Mouse (Mus musculus): ENCODE data around the gene Sema5b.

Gene Sema5b

DNA sequence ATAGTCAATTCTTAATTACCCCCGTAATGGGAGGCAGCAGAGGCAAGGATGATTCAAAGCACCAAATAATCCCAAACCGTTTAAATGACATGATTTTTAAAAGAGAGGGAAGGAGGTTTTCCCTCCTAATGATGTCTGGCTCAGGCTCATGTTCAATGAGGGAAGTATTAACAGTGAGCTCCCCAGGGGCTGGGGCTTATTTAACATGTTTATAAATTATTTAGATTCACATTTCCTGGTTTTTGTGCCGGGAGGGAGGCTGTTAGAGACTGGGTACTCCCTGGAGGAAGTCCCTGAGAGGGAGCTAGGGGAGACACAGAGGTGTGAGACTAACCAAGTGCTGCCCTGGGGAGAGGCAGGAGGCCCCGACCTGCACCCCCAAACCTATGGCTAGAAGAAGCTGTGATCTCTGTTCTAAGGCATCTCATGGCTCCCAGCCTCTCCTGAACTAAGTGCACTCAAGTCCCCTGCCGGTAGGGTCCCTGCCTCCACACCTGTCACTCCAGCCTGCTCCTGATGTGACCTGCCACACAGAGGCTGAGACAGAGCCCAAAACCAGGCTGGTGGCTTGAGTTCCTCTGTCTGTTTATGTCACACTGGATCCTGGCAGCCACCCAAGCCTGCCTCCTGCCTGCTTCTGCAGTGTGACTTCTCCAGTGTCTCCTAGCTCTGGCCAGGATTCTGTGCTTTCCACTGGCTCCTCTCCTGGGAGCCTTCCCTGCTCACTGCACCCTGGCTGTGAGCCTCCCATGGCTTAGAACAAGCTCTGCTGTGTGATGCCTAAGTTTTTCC lies 51.5 kb downstream of the Sema5b start:
- no peak for DNase-seq (ENCODE audit: low read depth, low spot score)

DNA sequence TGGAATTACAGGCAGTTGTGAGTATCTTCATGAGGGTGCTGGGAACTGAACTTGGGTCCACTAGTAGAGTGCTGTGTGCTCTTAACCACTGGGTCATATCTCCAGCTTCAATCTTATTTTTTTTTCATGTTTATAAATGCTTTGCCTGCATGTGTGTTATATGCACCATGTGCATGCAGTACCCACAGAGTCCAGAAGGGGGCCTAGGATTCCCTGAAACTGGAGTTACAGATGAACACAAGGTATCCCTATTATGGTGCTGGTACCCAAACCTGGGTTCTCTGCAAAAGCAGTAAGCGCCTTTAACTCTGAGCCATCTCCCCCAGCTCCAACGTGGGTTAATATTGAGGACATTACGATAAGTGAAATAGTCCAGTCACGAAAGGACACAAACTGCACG lies 52.5 kb downstream of the Sema5b start:
- no peak for DNase-seq (ENCODE audit: low read depth, low spot score)

DNA sequence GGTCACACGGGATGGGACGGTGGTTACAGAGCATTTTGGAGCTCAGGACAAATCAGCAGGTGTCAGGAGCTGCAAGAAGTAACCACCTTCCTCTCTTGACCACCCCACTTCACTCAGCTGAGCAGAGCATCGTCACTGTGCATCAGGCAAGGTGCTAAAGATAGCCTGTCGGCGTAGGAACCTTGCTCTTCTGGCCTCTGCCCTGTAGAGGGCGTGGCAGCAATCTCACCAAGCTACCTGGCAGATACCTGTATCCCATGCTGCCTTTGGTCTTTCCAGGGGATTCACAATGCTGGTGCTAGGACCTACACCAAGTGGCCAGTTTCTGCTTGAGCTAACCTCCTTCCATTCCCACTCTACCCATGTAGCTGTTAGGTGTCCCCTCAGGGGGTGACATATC lies 55.3 kb downstream of the Sema5b start:
- no peak for DNase-seq (ENCODE audit: low read depth, low spot score)

DNA sequence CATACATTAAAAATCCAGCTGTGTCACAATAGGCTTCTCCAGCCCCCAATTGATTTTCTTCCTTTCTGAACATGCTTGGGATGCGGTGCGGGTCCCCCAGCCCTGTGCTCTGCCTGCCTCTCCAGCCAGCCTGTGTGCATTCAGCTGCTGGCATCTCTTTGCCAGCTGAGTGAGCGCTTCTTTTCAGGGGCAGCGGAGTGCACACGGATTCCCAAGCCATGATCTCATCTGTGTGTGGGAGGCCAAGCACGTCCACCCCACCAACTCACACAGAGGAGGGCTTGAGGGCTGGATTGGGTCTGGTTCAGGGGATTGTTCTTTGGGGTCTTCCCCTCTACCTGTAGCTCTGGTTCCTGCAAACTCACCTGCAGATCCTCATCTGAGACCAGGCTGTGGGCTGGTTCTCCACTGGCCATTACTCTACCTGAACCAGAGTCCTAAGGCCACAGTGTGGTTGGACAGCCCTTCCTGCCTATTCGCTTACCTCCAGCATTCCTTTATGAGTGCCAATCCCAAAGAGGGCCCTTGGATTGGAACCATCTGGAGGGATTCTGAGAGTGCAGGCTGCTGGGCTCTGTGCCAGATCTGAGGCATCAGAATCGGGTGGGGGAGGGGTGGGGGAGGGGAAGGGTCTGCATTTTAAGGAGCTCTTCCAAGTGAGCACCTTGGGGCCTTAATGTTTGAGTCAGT lies 55.9 kb downstream of the Sema5b start:
- DNase-seq (ENCODE audit: low read depth, low spot score): no peak

DNA sequence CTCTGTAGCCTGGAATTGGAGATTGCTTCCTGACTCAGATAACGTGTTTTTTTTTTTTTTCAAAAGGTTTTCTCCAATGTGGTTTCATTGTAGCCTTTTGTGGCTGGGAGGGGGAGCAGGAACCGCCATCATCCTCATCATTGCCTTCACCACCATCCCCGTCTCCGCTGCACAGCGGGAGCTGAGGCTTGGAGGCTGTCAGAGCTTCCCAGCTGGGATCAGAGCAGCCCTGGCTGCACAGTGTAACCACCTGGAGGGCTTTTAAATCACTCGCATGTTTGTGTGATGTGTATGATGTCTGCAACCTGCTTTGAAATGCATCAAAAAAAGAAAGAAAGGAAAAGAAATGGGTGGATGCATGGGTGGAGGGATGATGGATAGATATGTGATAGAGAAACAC lies 57.0 kb downstream of the Sema5b start:
- DNase-seq (ENCODE audit: low read depth, low spot score): no peak

DNA sequence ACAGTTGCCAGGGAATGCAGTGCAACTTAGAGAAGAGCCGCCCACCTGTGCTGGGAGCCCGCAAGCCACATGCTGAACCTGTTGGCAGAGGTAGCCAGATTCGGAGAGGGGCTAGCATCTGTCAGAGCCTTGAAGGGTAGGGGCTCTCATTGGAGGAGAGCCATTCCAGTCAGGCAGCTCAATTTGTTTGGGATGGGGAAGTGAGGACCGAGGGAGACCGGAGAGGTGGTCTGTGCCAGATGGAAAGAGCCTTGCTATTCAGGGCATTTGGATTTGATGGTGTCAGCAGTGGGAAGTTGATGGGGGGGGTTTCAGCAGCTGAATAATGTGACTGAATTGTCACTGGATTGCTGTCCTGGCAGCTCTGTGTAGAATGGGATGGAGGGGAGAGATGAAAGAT lies 57.9 kb downstream of the Sema5b start:
- no peak for DNase-seq (ENCODE audit: low read depth, low spot score)

DNA sequence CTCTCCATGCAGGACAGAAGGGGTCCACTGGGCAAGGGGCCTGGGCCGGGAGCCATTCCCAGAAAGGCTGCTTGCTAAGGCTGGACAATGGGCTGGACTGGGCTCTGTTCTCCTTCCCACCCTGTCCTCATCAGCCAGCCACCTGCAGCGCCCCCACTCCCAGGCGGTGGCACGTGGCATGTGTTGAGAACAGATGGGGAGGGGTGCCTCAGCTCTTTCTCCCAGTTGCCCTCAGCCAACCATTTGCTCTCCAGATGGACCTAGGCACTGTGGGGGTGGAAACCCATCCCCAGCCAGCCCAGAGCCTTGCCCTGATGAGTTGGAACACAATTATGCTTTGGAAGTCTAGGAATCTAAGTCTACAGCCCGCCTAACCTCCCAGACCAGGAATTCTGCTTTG lies 59.3 kb downstream of the Sema5b start:
- DNase-seq (ENCODE audit: low read depth, low spot score): no peak

DNA sequence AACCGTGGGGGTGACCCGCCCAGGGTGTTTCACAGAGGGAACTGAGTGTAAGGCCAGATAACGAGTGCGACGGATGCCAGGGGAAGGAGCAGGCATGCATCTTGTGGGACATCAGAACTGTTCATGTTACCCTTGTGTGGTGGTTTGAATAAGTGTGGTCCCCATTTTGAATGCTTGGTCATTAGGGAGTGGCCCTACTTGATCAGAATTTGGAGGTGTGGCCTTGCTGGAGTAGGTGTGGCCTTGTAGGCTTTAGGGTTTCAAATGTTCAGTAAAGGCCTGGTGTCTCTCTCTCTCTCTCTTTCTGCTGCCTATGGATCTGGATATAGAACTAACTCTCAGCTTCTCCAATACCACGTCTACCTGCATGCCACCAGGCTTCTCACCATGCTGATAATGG lies 60.5 kb downstream of the Sema5b start:
- no peak for DNase-seq (ENCODE audit: low read depth, low spot score)

DNA sequence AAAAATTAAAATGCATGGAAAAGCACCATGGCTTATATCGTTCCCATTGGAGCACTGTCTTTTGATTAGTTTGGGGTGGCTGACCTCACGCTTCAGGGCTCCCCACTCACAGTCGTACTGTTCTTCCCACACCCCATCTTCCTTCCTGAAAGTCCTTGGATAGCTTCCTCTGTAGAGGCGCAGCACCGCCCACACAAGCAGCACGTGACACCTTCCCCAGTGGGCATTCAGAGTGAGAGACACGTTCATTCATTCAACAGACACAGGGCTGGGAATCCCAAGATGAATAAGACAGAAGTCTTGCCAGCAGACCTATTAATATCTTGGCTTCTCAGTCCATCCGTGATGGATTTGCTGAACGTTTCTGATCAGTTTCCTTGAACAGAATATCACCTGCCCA lies 61.6 kb downstream of the Sema5b start:
- DNase-seq (ENCODE audit: low read depth, low spot score): no peak

DNA sequence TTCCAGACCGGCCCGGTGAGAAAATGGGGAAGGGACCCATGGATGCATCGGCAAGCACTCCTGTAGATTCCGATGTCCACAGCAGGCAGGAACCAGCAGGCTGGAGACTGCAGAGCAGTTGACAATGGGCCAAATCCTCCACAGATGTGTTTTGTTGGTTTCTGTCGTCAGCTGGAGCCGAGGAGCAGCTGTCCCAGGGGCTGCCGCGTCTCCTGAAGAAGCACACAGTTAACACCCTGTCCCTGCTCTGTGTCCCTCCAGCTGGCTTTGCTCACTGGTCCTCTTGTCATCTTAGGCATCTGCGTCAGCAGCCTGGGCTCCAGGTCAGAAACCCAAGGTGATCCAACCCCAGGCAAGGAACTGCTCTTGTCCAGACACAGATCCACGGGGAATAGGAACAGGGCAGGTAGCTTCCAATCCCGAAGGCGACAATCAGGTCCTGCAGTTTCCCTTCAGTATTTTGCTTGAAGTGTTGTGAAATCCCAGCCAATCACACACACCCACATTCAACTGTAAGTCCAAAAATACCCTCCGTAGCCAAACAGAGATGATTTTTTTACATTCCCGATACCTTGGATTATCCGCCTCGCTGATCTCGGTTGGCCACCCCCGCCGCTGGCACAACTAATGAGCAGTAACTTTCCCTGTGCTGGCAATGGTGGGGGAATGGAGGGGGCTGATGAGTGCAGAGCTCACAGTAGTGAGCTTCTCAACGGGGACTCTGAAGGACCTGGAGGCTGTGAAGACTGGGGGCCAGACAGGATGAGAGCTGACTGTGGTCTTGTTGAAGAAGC lies 63.0 kb downstream of the Sema5b start:
- no peak for DNase-seq (ENCODE audit: low read depth, low spot score)

DNA sequence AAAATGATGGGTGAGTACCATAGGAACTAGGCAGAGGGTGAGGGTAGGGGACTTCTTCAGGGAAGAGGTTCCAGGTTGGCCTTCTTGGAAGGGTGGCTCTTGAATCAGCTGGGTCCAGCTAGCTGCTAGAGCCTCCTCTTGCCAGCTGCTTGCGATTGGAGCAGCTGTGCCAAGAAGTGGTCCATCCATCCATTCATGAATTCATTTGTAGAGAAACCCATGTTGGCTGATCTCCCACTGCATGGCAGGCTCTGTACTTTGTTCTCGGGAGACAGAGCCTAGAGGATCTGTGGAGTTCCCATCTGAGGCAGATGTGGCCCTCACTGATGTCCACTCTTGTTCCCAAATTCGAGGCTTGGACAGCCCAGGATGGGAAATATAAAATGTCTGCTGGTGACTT lies 66.3 kb downstream of the Sema5b start:
- DNase-seq (ENCODE audit: low read depth, low spot score): no peak

DNA sequence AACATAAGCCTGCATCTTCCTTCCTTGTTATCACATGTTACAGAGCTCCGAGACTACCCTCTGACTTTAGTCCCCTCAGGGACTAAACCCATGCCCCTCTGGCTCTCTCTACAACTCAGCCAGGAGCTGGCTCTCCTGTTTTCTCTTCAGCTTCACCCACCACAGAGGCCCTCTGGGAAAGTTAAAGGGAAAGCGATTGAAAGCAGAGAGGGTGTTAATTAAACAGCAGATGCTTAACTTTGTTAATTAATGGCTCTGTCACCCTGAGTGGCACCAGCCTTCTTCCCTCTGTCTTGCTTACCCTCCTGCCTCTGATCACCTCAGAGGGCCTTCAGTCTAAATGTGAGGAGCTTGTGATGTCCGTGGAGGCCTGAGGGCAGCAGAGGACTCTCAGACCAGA lies 67.3 kb downstream of the Sema5b start:
- no peak for DNase-seq (ENCODE audit: low read depth, low spot score)

DNA sequence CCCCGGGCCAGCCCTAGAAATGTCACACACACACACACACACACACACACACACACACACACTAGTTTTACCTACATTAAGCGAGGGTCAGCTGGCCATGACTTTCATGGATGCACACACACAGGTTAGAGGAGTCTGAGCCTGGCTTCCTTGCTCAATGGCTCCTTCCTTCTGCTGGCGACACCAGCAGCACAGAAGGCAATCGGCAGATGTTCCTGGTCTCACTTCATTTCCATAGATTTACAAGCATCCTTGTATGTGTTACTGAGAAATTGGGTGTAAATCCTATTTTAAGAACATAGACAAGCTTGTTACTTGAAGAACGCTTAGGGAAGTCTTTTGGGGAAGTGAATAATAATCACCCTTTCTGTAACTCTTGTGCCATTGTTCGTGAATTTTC lies 68.6 kb downstream of the Sema5b start:
- DNase-seq (ENCODE audit: low read depth, low spot score): no peak

DNA sequence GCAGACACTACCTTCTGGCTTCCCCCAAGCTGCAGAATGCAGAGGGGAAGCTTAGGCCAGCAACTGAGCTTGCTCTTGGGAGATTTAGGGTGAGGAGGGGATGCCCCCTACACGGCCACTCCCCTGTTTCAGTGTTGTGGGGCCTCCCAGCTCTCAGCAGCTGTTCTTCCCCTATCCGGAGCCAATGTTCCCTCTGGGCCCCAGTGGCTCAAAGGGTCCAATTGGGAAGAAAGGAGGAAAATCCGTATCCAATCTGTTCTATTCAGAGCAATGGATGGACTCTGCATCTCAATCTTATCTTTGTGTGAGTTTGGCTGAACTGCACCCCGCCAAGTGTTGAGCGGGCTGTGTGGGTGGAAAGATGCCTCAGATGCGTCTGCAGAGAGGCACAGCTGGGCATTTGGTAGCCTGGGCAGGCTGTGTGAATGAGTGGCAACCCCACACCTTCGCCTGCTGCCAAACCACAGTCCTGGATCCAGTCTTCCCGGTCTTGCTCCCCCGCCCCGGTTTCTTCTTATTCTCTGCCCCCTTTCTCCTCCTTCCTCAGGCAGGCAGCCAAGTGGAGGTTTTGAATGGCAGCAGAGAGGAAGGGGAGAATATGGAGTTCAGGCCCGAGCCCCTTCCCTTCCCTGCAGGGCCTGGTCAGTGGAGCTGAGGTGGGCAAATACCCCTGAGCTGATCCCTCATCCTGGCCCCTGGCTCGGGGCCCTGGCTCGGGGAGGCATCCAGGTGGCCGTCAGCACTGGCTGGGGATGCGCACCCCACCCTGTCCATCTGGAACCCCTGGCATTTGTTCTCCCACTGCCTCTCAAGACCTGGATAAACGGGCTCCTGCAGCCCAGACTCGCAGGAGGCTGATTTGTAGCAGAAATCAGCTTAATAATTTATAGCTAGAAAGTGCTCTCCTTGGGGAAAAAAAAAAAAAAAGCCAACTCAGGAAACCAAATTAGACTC lies 73.2 kb downstream of the Sema5b start:
- DNase-seq (ENCODE audit: low read depth, low spot score): no peak

DNA sequence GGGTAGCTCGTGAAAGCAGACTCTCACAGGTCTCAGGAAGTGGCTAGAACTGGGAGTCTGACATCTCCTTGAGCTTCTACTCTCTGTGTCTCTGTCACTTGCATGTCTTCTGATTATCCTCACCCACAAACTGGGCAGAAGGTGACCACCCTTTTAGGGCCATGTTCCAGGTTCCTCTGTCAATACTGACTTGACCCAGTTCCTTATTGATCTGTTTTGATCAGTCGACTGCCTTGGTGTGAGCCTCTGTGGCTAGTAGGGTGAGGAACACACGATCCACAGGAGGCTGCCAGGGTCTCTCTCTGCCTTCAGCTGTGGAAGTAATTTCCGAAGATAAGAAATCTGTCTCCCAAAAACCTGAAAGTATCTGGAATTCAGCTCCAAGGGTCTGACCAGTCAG lies 76.8 kb downstream of the Sema5b start:
- DNase-seq (ENCODE audit: low read depth, low spot score): no peak

DNA sequence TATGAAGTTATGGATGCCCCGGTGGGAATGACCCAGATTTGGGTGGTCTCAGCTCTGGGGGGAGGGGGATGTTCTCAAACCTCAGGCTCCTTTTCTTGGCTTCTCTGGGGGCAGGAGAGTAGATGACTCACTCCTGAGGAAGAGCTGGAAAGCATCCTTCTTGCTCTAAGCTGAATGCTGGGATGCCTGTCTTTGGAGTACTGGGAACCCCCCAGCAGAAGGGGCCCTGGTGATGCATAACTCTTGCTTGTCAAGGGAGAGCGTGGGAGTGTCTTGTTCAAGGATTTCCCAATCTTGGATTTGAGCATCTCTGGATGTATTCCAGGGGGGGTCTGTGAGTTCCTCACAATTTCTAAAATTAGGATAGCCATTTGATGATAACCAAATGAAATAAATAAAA lies 82.1 kb downstream of the Sema5b start:
- DNase-seq (ENCODE audit: low read depth, low spot score): no peak

DNA sequence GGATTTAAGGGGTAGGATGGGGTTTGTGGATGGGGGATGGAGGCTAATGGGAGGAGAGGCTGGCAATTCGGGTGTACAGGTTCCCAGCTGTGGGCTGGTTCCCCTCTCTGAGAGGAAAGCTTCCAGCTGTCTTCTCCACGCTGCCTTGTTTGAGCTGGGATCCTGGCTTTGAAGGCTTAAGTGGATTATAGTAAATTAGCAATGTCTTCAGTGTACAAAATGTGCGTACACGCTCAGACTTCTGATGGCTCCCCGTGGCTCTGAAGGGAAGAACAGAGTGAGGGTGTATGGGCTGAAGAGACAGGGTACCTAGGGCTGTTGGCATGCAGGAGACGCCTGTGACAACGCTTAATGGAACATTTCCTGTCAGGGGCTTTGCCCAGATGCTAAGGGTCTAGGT lies 83.0 kb downstream of the Sema5b start:
- DNase-seq (ENCODE audit: low read depth, low spot score): no peak

DNA sequence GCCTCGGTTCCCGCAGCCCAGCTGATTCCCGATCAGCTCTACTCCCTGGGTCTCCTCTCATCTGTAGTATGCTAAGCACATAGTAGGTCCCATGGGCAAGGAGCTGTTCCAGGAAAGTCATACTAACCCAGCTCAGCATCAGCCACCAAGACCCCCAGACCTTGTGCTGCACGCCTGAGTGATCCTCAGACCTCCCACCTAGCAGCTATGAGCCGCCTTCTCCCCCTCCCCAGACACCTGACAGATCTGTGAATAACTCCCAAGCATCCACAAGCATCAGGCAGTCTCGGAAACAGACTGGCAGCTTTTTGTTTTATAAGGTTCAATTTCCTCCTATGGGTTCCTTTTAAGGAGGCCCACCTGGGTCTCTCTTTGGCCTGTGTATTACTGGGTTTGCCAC lies 83.9 kb downstream of the Sema5b start:
- DNase-seq (ENCODE audit: low read depth, low spot score): no peak

DNA sequence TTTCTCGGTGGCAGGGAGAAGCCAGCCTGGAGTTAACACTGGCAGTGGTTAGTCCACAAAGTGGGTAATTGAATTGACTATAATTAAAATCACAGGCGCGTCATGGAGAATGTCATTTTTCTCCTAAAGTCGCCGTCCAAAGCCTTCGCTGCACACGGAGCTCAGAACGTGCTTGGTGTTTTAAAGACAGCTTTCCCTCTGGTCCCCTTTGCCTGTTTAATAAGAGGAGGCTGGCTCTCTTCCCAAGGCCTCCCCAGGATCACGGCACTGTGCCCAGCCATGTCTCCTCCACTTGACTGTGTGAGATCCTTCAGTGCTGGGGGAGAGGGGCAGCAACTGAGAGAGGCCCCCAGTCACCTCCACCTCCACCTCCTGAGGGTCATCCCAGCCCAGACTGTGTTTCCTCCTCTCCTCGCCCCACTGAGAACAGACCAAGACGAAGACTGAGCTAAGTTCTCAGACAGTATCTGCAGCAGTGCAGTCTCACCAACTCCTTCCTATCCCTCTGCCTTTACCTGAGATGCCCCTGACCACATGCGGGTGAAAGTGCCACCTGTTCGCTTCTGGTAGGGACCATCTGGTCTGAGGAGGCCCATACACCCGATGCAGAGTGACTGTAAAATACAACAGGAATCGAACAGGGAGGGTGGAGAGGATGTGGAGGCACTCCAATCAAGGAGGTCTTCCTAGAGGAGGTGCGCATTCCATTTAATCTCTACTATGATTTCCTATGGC lies 84.5 kb downstream of the Sema5b start:
- DNase-seq (ENCODE audit: low read depth, low spot score): peak; percentile 30

DNA sequence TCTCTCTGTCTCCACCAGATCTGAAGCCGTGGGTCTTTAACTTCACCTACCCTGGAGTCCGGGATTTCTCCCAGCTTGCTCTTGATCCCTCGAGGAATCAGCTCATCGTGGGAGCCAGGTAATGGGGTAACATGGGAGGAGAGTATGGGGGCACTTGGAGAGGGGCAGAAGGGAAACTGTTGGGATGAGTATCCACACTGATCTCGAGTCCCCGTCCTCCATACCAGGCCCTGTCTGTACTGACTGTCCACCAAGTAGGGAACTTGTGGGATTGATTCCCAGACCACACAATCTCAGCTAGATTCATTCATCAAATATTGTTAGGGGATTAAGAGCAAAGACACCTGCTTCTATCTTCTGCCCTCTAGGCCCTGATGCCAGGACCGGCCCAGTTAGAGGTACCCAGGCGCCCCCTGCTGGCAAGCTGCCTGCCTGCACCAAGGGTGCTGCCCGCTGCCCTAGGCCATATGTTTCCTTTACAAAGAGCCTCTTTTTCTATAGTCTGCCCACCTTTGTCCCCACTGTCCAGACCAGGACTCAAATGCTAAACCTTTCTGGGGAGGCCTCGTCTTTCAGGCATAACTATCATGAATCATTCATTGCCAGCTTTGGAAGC lies 87.2 kb downstream of the Sema5b start:
- no peak for DNase-seq (ENCODE audit: low read depth, low spot score)

Measured in brain, embryonic 18.5 days (tissue).